Comparison of ENCODE assay signal across 10 mouse cellular contexts in the genomic region with DNA sequence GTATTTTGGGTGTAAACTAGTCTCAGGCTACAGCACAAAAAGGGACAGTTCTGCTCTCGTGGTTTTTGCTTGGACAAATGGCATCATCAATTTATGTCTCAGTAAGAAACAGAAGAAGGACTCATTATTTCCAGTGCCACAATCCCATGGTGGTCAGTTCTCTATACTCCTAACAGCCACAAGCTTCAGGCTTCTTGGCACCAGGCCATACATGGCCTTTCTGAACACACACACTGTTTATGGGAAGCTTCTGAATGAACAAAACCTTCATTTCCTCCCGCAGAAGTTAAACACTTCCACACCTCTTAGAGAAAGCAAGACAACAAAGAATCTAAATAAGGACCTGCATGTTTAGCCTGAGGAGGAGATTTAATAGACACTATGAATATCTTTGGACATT.
DNase-seq lines count a peak whose midpoint lies in the region; ATAC-seq and TF ChIP-seq lines count a peak whose summit lies in the region.
"Had no signal": no experiment of that assay in that cellular context is flagged by ENCODE, and none has a peak within 500 bp of the region (broad histone marks: within the 10 kb centered on the region; RNA-seq: fewer than 3 reads in every experiment).

No protein-coding gene starts in this region.

- H3K36me3 ChIP-seq in lung, postnatal 0 days (ENCODE audit: insufficient read depth, low read length) = no peaks in the 10 kb centered on the region
- no peaks in the 10 kb centered on the region for H3K36me3 ChIP-seq in limb, embryonic 12.5 days
- H3K36me3 ChIP-seq: lung, embryonic 15.5 days had no signal

- H3K4me3 ChIP-seq in lung, postnatal 0 days (ENCODE audit: low read depth, low read length) = no peak overlapping the region
- no peak overlapping the region for H3K4me3 ChIP-seq in limb, embryonic 12.5 days (replicated peaks)
- H3K4me3 ChIP-seq: erythroblast, embryonic 14.5 days; lung, embryonic 15.5 days had no signal

- H3K27ac ChIP-seq in lung, postnatal 0 days (ENCODE audit: low read length) = no peak overlapping the region
- H3K27ac ChIP-seq in limb, embryonic 12.5 days = 0 out of 2 replicates have a peak overlapping the region, but pooled peaks have one; percentile 29
- H3K27ac ChIP-seq: lung, embryonic 15.5 days had no signal

- no peak overlapping the region for H3K4me2 ChIP-seq in lung, postnatal 0 days (replicated peaks; ENCODE audit: low read depth, low read length)
- H3K4me2 ChIP-seq in limb, embryonic 12.5 days = no peak overlapping the region
- H3K4me2 ChIP-seq: lung, embryonic 15.5 days had no signal

- TF ChIP-seq EP300 in lung, postnatal 0 days (IDR thresholded peaks at IDR 0.05) = no peak

- no peak overlapping the region for H3K9ac ChIP-seq in lung, postnatal 0 days (replicated peaks; ENCODE audit: low read depth)
- H3K9ac ChIP-seq in limb, embryonic 12.5 days (replicated peaks) = no peak overlapping the region
- H3K9ac ChIP-seq: lung, embryonic 15.5 days had no signal

- no peaks in the 10 kb centered on the region for H3K4me1 ChIP-seq in lung, postnatal 0 days (ENCODE audit: insufficient read depth, low read depth, low read length)
- peaks cover 19% of the 10 kb centered on the region for H3K4me1 ChIP-seq in limb, embryonic 12.5 days (replicated peaks)
- H3K4me1 ChIP-seq: lung, embryonic 15.5 days had no signal

- H3K27me3 ChIP-seq in lung, postnatal 0 days (replicated peaks; ENCODE audit: insufficient read depth, low read length) = no peaks in the 10 kb centered on the region
- H3K27me3 ChIP-seq in limb, embryonic 12.5 days = no peaks in the 10 kb centered on the region
- H3K27me3 ChIP-seq: lung, embryonic 15.5 days had no signal

- TF ChIP-seq CTCF in lung, postnatal 0 days (IDR thresholded peaks at IDR 0.05) = no peak

- no peaks in the 10 kb centered on the region for H3K9me3 ChIP-seq in lung, postnatal 0 days (ENCODE audit: low read length)
- no peaks in the 10 kb centered on the region for H3K9me3 ChIP-seq in limb, embryonic 12.5 days
- H3K9me3 ChIP-seq: lung, embryonic 15.5 days had no signal

- DNase-seq in embryo, embryonic 10.5 days (ENCODE audit: low spot score) = peak; percentile 1
- DNase-seq in embryo, embryonic 10 days (ENCODE audit: low spot score) = no peak
- DNase-seq in lung, postnatal 0 days (ENCODE audit: low spot score) = peak; percentile 8
- no peak for DNase-seq in lung, adult 18-20 months
- DNase-seq in cerebellum, adult 9-11 months = peak; percentile 26
- DNase-seq in heart, adult 8-10 months (ENCODE audit: low spot score) = no peak
- DNase-seq in urinary bladder, adult 18-20 months (ENCODE audit: low spot score in 2 of 2) = no peak

- no peak for ATAC-seq in lung, postnatal 0 days
- no peak; the same call in 1 of the 2 replicates for ATAC-seq in limb, embryonic 12.5 days (ENCODE audit: insufficient number of reproducible peaks, insufficient read depth, low FRiP score, low TSS enrichment, low read depth)

- WGBS in lung, postnatal 0 days = 14% methylated on average over 2 of the region's 2 CpGs
- 30% methylated on average over 2 of the region's 2 CpGs for WGBS in limb, embryonic 12.5 days

Comparison
In these comparisons a context has a peak if more than half of its experiments do, and no peak if none do; other contexts are left out.
1. DNase-seq: peak in embryo, embryonic 10.5 days (single experiment), lung, postnatal 0 days (single experiment) and cerebellum, adult 9-11 months (single experiment); none in embryo, embryonic 10 days (single experiment), lung, adult 18-20 months (0 of 2), heart, adult 8-10 months (single experiment) and urinary bladder, adult 18-20 months (0 of 2).